ENCODE assay signal across 10 mouse cellular contexts in genomic region chr6:41562598-41562997, GRCm38 (mm10). TPM values are rescaled to one million over a fixed set of nuclear protein-coding genes. Genes with fewer than 3 reads are reported as not detected.
DNase-seq lines count a peak whose midpoint lies in the region; ATAC-seq and TF ChIP-seq lines count a peak whose summit lies in the region.
"Had no signal": no experiment of that assay in that cellular context is flagged by ENCODE, and none has a peak within 500 bp of the region (broad histone marks: within the 10 kb centered on the region; RNA-seq: fewer than 3 reads in every experiment).

No protein-coding gene starts in this region.

- no peaks in the 10 kb centered on the region for H3K9me3 ChIP-seq in lung, postnatal 0 days (ENCODE audit: low read length)
- H3K9me3 ChIP-seq in forebrain, embryonic 14.5 days (replicated peaks; ENCODE audit: control insufficient read depth, low read length): no peaks in the 10 kb centered on the region
- no peaks in the 10 kb centered on the region for H3K9me3 ChIP-seq in limb, embryonic 13.5 days
- no peaks in the 10 kb centered on the region for H3K9me3 ChIP-seq in neural tube, embryonic 13.5 days

- no peak for ATAC-seq in lung, postnatal 0 days
- 0 out of 2 replicates have a peak, but pooled peaks have one; percentile 25 for ATAC-seq in forebrain, embryonic 14.5 days
- no peak for ATAC-seq in limb, embryonic 13.5 days (ENCODE audit: low FRiP score, low read depth)
- no peak for ATAC-seq in neural tube, embryonic 13.5 days (ENCODE audit: low read depth)

- TF ChIP-seq EP300 in lung, postnatal 0 days (IDR thresholded peaks at IDR 0.05): no peak

- DNase-seq in lung, postnatal 0 days (ENCODE audit: low spot score): no peak
- no peak for DNase-seq in lung, postnatal 25 days (ENCODE audit: low spot score)
- no peak for DNase-seq in forebrain, embryonic 14.5 days (ENCODE audit: low spot score)
- DNase-seq in layer of hippocampus, postnatal 36 days: no peak
- no peak for DNase-seq in layer of hippocampus, postnatal 25 days (ENCODE audit: extremely low spot score in 1 of 2, low spot score in 1 of 2)
- no peak for DNase-seq in cerebellum, postnatal 36 days

- TF ChIP-seq CTCF in lung, postnatal 0 days (IDR thresholded peaks at IDR 0.05): no peak

- no peak overlapping the region for H3K4me3 ChIP-seq in lung, postnatal 0 days (ENCODE audit: low read depth, low read length)
- H3K4me3 ChIP-seq in forebrain, embryonic 14.5 days (ENCODE audit: low read depth, low read length): peak overlapping the region; percentile 10; the same call in 1 of the 2 replicates
- H3K4me3 ChIP-seq in limb, embryonic 13.5 days: peak overlapping the region; percentile 28
- peak overlapping the region; percentile 25 for H3K4me3 ChIP-seq in neural tube, embryonic 13.5 days

- H3K4me1 ChIP-seq in lung, postnatal 0 days (ENCODE audit: insufficient read depth, low read depth, low read length): no peaks in the 10 kb centered on the region
- peaks cover 4% of the 10 kb centered on the region for H3K4me1 ChIP-seq in forebrain, embryonic 14.5 days (ENCODE audit: control insufficient read depth, insufficient read depth, low read length)
- H3K4me1 ChIP-seq in limb, embryonic 13.5 days: no peaks in the 10 kb centered on the region
- no peaks in the 10 kb centered on the region for H3K4me1 ChIP-seq in neural tube, embryonic 13.5 days (replicated peaks)

- 89% methylated on average over 4 of the region's 4 CpGs for WGBS in lung, postnatal 0 days
- WGBS in forebrain, embryonic 14.5 days: 96% methylated on average over 4 of the region's 4 CpGs
- 85% methylated on average over 4 of the region's 4 CpGs for WGBS in limb, embryonic 13.5 days
- WGBS in neural tube, embryonic 13.5 days: 88% methylated on average over 4 of the region's 4 CpGs

- H3K27ac ChIP-seq in lung, postnatal 0 days (ENCODE audit: low read length): no peak overlapping the region
- no peak overlapping the region for H3K27ac ChIP-seq in forebrain, embryonic 14.5 days (ENCODE audit: low read depth, low read length)
- no peak overlapping the region for H3K27ac ChIP-seq in limb, embryonic 13.5 days
- no peak overlapping the region for H3K27ac ChIP-seq in neural tube, embryonic 13.5 days (replicated peaks)

- H3K9ac ChIP-seq in lung, postnatal 0 days (replicated peaks; ENCODE audit: low read depth): no peak overlapping the region
- H3K9ac ChIP-seq in forebrain, embryonic 14.5 days (ENCODE audit: low read length): no peak overlapping the region
- H3K9ac ChIP-seq in limb, embryonic 13.5 days: no peak overlapping the region
- H3K9ac ChIP-seq in neural tube, embryonic 13.5 days: no peak overlapping the region

- no peaks in the 10 kb centered on the region for H3K36me3 ChIP-seq in lung, postnatal 0 days (ENCODE audit: insufficient read depth, low read length)
- no peaks in the 10 kb centered on the region for H3K36me3 ChIP-seq in forebrain, embryonic 14.5 days (ENCODE audit: control insufficient read depth, insufficient read depth, low read length)
- H3K36me3 ChIP-seq in limb, embryonic 13.5 days: no peaks in the 10 kb centered on the region
- H3K36me3 ChIP-seq in neural tube, embryonic 13.5 days: no peaks in the 10 kb centered on the region

- H3K4me2 ChIP-seq in lung, postnatal 0 days (replicated peaks; ENCODE audit: low read depth, low read length): peak overlapping the region; percentile 19; the same call in 1 of the 2 replicates
- peak overlapping the region; percentile 28; the same call in 1 of the 2 replicates for H3K4me2 ChIP-seq in forebrain, embryonic 14.5 days (ENCODE audit: low read length)
- H3K4me2 ChIP-seq in limb, embryonic 13.5 days (replicated peaks): peak overlapping the region; percentile 23; the same call in 1 of the 2 replicates
- peak overlapping the region; percentile 39 for H3K4me2 ChIP-seq in neural tube, embryonic 13.5 days

- no peaks in the 10 kb centered on the region for H3K27me3 ChIP-seq in lung, postnatal 0 days (replicated peaks; ENCODE audit: insufficient read depth, low read length)
- H3K27me3 ChIP-seq in forebrain, embryonic 14.5 days (replicated peaks; ENCODE audit: control insufficient read depth, insufficient read depth, low read length): no peaks in the 10 kb centered on the region
- no peaks in the 10 kb centered on the region for H3K27me3 ChIP-seq in limb, embryonic 13.5 days
- no peaks in the 10 kb centered on the region for H3K27me3 ChIP-seq in neural tube, embryonic 13.5 days

RNA-seq across cellular contexts. Expression of gene Prss2, which starts 41.0 kb away (rescaled TPM):
- not detected in 2 replicates for polyA plus RNA-seq in lung, postnatal 0 days (2015; fragmentation: Nextera tagmentation; extraction: Ambion mirVana)
- polyA plus RNA-seq in forebrain, embryonic 14.5 days (2014; fragmentation: Nextera tagmentation; extraction: Ambion mirVana): not detected in 2 replicates
- polyA plus RNA-seq in limb, embryonic 13.5 days (2015; fragmentation: Nextera tagmentation; extraction: Ambion mirVana): not detected in 2 replicates
- polyA plus RNA-seq in neural tube, embryonic 13.5 days (2015; fragmentation: Nextera tagmentation; extraction: Ambion mirVana): not detected in 2 replicates
- not detected for total RNA-seq in layer of hippocampus, postnatal 36 days (2021)
- not detected for total RNA-seq in layer of hippocampus, postnatal 25 days (2021)
- total RNA-seq: neutrophil, adult 5-6 weeks had no signal
- polyA plus RNA-seq: limb, embryonic 11.5 days had no signal

RNA-seq across cellular contexts. Expression of gene Ephb6, which starts 42.7 kb away (rescaled TPM):
- polyA plus RNA-seq in lung, postnatal 0 days (2015; fragmentation: Nextera tagmentation; extraction: Ambion mirVana): 5.5 and 6.2 TPM in 2 replicates
- polyA plus RNA-seq in forebrain, embryonic 14.5 days (2014; fragmentation: Nextera tagmentation; extraction: Ambion mirVana): 20.2 and 24.7 TPM in 2 replicates
- 20.6 and 21.3 TPM in 2 replicates for polyA plus RNA-seq in limb, embryonic 13.5 days (2015; fragmentation: Nextera tagmentation; extraction: Ambion mirVana)
- polyA plus RNA-seq in neural tube, embryonic 13.5 days (2015; fragmentation: Nextera tagmentation; extraction: Ambion mirVana): 24.1 and 29.8 TPM in 2 replicates
- 10 to 100 TPM; 67.7 to 71.2 TPM for total RNA-seq in layer of hippocampus, postnatal 36 days (2021)
- 10 to 100 TPM; 67.6 to 67.9 TPM for total RNA-seq in layer of hippocampus, postnatal 25 days (2021)
